Mouse (Mus musculus) layer of hippocampus, adult 9-10 months (tissue): ENCODE measurements around the gene Phf23.
"Not testable (repeated sequence)": the region's sequence is repeated elsewhere in the genome, so short reads cannot be mapped to it uniquely, and the experiment has no call there.

Experiments used
- DNase-seq: peaks from one replicate; pipeline ENCODE4 v3.0.0; 2022; ENCODE audit warnings: low spot score

The Phf23 gene

DNA sequence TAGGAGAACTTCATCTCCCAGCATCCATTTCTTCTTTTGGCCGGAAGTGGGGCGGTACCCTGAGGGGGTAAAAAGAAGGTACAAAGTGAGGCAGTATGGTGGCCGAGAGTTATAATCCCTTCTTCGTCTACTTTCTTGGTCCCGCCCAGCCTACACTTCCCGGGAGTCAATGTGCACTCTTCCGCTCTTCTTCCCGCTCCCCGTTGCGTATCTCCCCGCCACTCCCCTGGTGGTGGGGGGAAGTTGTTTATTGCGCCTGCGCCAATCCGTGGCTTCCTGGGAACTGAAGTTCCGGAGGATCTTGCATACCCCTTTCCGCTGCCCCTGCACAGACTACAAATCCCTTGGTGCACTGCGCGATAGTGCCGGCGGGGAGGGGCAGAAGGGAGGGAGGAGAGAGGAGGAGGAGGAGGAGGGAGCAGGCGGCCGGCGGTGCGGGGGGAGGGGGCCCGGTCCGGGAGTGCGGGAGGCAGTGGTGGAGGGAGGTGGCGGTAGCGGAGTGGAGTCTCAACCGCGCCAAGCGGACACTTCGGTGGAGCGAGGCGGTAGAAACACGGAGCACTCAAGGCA lies at the start of gene Phf23:
TSS of gene Phf23 (plus strand) at position 387 of the 570 bp plus-strand sequence.
- DNase-seq = peak; percentile 91

DNA sequence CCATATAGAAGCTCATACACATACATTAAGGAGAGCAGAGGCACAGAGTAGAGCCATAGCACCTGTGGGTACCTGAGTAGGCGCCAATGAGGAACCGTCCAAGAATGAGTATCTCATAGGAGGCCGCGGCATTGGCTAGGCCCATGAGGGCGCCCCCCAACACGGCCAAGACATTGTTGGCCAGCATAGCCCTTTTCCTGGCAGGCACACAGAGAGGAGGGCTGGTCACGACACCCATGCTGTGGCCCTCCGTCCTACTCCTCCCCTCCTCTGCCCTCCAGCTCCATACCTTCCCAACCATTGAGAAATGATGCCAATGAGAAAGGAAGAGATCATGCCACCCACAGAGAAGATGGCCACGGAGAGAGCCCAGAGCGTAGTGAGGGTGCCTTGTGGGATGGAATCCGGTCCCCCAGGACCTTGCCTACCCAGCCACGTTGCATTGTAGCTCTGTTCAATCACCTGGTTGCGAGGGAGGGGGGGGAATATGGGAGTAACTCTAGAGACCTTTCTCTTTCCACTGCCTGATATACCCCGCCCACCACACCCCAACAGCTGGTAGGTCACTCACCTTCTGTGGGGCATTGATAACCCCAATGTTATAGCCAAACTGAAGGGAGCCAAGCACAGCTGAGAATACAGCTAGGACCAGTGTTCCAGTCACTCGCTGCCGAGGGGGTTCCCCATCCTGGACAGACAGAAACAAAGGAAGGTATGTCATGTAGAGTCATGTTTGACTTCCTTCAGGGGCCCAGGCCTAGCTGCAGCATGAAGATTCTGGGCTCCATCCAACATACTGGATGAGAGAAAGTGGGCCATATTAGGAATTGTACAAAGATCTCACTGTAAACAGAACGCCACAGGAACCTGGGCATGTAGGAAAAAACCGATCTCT lies 49.3 kb upstream of the Phf23 start:
- no peak for DNase-seq

- DNase-seq = no peak
These were observed 48.1 kb upstream of the Phf23 start for GRCm38 (mm10) chr11:69947337-69948065.

DNA sequence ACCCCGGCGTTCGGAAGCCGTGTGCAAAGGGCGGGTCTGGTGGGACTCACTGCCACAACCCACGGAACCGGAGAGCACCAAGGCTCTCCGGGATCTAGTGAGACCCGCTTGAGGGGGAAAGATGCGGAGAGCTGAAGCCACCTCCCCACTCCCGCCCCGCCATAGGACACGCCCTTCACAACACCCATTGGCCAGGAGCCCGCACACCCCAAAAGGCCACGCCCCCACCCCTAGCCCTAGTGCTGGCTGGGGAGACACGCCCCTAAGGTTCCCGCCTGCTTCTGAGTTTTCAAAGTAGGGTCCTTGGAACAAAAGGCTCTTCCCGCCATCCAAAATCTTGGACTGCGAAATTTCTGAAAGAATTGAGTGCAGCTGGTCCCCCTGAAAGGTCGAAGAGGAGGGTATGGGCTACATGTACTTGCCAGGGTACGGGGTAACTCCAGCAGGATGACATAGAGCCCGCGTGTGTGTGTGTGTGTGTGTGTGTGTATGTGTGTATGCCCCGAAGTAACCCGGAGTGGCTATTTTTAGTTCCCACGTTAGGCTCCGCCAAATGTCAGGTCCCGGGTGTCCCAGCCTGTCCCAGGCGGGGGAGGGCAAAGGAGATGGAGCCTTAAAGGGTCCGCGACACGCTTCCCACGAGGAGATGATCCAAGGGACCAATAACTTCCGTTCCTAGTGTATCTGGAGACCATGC lies 47.4 kb upstream of the Phf23 start, which contains the start of gene Slc2a4:
TSS of gene Slc2a4 (minus strand) at position 123 of the 697 bp plus-strand sequence.
- no peak for DNase-seq

DNA sequence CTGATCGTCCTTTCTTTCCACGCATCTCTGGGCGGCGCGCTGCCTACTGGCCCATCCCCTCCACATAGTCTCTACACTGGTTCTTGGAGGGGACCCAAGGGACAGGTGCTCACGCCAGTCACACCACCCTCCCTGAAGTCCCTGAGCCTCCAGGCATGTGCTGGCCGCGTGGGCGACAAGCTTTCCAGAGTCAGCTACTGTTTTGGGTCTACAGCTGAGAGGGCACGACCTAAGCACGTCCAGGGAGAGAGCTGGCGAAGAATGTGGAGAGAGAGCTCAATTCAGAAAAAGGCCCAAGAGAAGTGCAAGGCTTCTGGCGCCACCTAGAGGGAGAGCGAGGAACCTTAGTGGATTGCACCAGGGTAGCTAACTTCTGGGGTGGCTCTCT lies 46.8 kb upstream of the Phf23 start:
- DNase-seq = peak; percentile 62

DNA sequence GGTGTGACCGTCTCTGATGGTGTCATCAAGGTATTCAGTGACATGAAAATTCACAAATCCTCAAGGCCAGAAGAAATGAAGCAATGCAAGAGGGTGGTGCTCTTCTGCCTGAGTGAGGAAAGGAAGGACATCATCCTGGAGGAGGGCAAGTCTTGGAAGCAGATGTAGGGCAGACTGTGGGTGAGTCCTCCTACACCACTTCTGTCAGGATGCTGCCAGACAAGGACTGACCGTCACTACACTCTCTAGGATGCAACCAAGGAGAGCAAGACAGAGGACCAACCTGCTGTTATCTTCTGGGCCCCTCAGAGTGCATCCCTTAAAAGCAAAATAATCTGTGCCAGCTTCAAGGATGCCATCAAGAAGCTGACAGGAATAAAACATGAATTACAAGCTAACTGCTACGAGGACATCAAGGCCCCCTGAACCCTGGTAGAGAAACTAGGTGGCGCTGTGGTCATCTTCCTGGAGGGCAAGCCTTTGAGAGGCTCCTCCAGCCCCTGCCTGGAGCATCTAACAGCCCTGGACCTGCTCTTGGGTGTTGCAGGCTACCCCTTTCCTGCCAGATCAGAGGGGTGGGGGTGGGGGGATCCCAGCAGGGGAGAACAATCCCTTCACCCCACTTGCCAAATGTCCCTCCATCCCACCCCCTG lies 44.6 kb upstream of the Phf23 start:
- no peak for DNase-seq

- DNase-seq = no peak
These were observed 43.3 kb upstream of the Phf23 start for GRCm38 (mm10) chr11:69952274-69952673.

DNA sequence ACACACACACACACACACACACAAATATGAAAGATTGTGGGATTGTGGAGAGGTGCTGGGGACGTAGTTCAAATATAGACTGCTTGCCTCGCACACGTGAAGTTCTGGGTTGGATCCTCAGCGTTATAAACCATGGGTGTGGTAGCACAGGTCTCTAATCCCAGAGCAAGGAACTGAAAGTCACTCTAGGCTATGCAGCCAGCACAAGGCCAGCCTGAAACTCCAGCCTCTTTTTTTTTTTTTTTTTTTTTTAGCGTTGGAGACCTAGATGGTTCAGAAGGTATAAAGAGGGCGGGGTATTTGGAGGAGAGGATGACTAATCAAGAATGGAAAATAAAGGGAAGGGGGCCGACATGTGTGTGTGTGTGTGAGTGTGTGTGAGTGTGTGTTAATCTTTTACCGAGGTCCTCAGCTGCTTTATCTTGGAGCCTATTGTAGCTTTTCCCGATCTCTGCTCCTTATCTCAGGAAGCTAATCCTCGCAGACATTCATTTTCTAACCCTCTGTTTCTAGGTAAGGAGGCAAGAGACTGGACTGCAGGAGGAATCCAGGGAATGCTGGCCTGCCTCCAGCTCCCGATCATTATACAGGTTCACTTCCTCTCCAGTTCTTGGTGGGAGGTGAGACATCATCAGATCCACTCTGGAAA lies 42.2 kb upstream of the Phf23 start:
- no peak for DNase-seq

GRCm38 (mm10) chr11:69955618-69956017 lies 40.0 kb upstream of the Phf23 start:
- DNase-seq = not testable (repeated sequence)

GRCm38 (mm10) chr11:69956218-69956617 lies 39.4 kb upstream of the Phf23 start:
- DNase-seq = no peak

DNA sequence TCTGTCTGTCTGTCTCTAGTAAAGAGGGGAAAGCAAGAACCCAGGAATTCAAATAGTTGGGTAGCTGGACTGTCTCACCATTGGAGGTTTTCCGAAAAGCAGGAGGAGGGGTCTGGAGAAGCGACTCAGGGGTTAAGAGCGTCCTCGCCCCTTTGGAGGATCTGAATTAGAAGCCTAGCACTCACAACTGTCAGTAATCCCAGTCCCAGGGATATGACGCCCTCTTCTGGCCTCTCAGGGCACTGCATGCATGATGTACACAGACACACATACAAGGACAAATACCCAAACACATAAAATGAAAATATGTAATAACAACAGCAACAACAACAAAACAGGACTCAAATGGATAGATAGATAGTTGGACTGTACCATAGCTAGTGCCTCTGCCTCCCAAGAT lies 35.0 kb upstream of the Phf23 start:
- DNase-seq = no peak

DNA sequence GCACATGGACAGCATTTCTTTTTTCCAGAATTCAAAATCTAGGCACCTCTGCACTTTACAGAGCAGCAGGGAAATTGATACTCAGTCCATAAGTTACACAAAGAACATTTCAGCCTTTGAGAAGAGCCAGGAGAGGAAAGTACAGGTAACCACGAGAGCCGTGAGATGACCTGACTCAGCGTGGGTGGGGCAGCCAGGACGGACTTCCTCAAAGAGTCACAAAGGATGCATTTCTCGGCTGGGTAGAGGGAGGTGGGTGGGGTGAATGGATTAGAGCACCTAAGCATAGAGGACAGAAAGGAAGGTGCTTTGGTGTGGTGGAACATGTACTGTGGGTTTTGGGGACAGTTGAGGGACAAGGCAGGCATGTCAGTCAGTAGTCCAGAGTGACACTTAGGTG lies 33.7 kb upstream of the Phf23 start:
- no peak for DNase-seq

GRCm38 (mm10) chr11:69964650-69965270 lies 30.8 kb upstream of the Phf23 start, which contains the start of gene Cldn7:
Cldn7 (plus strand) TSS chr11:69964779.
- DNase-seq = no peak

GRCm38 (mm10) chr11:69965271-69966005 lies 30.1 kb upstream of the Phf23 start:
- DNase-seq = no peak

- no peak for DNase-seq
These were observed 29.3 kb upstream of the Phf23 start for GRCm38 (mm10) chr11:69966006-69966859.

GRCm38 (mm10) chr11:69966860-69967517 lies 28.6 kb upstream of the Phf23 start:
- no peak for DNase-seq

- DNase-seq = no peak
These were observed 26.8 kb upstream of the Phf23 start for GRCm38 (mm10) chr11:69968793-69969192.

- no peak for DNase-seq
These were observed 25.4 kb upstream of the Phf23 start for GRCm38 (mm10) chr11:69970222-69970621.
